ENCODE assay signal across 7 mouse cellular contexts in the genomic region with DNA sequence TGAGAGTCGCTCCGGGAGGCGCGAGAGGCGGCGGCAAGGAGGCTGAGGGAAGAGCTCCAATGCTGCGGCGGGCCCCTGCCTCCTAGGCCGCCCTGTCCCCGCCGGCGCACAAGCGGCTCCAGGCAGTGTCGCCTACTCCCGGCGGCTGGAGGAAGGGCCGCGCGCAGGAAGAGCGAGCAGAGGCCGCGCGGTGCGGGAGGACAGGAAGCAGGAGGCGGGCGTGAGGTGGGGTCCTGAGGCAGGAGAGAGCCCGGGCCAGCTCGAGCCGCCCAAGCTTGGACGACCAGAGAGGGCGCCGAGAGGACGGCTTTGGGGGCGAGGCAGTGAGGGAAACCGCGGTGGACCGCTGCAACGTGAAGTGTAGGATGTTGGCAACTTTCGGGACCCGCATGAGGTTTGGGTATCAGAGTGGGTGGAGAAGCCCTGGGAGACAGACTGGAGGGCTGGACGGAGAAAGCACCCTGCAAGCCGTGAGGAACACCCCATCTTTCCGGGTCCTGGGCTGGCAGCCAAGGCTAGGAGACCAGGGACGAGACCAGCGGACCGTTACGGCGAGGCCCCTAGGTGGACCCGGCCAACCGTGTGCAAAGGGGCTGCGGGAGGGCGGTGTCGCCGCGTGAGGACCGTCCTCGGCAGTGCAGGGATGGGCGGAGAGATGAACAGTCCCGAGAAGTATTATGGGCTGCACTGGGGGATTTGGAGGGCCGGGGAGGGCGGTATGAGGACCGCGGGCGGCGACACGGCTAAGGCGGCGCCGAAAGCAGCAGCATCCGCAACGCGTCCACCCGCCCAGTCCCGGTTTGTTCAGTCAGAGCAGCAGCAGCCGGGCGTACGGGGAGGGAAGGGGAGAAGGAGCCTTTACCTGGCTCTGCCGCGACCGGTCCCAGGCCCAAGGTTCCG. TPM values are rescaled to one million over a fixed set of nuclear protein-coding genes. Genes with fewer than 3 reads are reported as not detected.
DNase-seq lines count a peak whose midpoint lies in the region; ATAC-seq and TF ChIP-seq lines count a peak whose summit lies in the region.

No protein-coding gene starts in this region.

- H3K36me3 ChIP-seq in hindbrain, embryonic 13.5 days: no peaks in the 10 kb centered on the region
- H3K36me3 ChIP-seq in limb, embryonic 10.5 days: no peaks in the 10 kb centered on the region
- H3K36me3 ChIP-seq in midbrain, embryonic 10.5 days: no peaks in the 10 kb centered on the region
- H3K36me3 ChIP-seq in small intestine, adult 2 months (ENCODE audit: control insufficient read depth, insufficient read depth, low read length): no peaks in the 10 kb centered on the region

- no peaks in the 10 kb centered on the region for H3K27me3 ChIP-seq in hindbrain, embryonic 13.5 days
- no peaks in the 10 kb centered on the region for H3K27me3 ChIP-seq in limb, embryonic 10.5 days (ENCODE audit: low read depth, poor library complexity, severe bottlenecking)
- no peaks in the 10 kb centered on the region for H3K27me3 ChIP-seq in midbrain, embryonic 10.5 days (ENCODE audit: low read depth, poor library complexity, severe bottlenecking)
- no peaks in the 10 kb centered on the region for H3K27me3 ChIP-seq in small intestine, adult 2 months (ENCODE audit: control insufficient read depth, insufficient read depth, low read length)

- ATAC-seq in hindbrain, embryonic 13.5 days (ENCODE audit: low FRiP score): peak; percentile 44; the same call in 1 of the 2 replicates

- peak overlapping the region; percentile 92 for H3K4me2 ChIP-seq in hindbrain, embryonic 13.5 days

- H3K4me1 ChIP-seq in hindbrain, embryonic 13.5 days (replicated peaks): peaks cover 52% of the 10 kb centered on the region
- H3K4me1 ChIP-seq in limb, embryonic 10.5 days: peaks cover 53% of the 10 kb centered on the region
- H3K4me1 ChIP-seq in midbrain, embryonic 10.5 days: peaks cover 75% of the 10 kb centered on the region
- peaks cover 2% of the 10 kb centered on the region for H3K4me1 ChIP-seq in small intestine, adult 2 months (ENCODE audit: control insufficient read depth, insufficient read depth, insufficient read length, low read length)

- TF ChIP-seq CTCF in small intestine, adult 2 months (IDR thresholded peaks at IDR 0.05; ENCODE audit: extremely low read depth, insufficient read length, insufficient replicate concordance, low read depth, low read length): no peak

- H3K4me3 ChIP-seq in hindbrain, embryonic 13.5 days: peak overlapping the region; percentile 77
- peak overlapping the region; percentile 70 for H3K4me3 ChIP-seq in limb, embryonic 10.5 days
- peak overlapping the region; percentile 91 for H3K4me3 ChIP-seq in midbrain, embryonic 10.5 days
- H3K4me3 ChIP-seq in small intestine, adult 2 months (ENCODE audit: low read depth, low read length): peak overlapping the region; percentile 79

- WGBS in hindbrain, embryonic 13.5 days: under 1% methylated on average over 81 of the region's 81 CpGs
- under 1% methylated on average over 72 of the region's 81 CpGs for WGBS in limb, embryonic 10.5 days
- WGBS in midbrain, embryonic 10.5 days: under 1% methylated on average over 81 of the region's 81 CpGs
- under 1% methylated on average over 81 of the region's 81 CpGs for WGBS in small intestine, adult 2 months

- no peaks in the 10 kb centered on the region for H3K9me3 ChIP-seq in hindbrain, embryonic 13.5 days
- H3K9me3 ChIP-seq in limb, embryonic 10.5 days (replicated peaks): no peaks in the 10 kb centered on the region
- no peaks in the 10 kb centered on the region for H3K9me3 ChIP-seq in midbrain, embryonic 10.5 days (replicated peaks)

- no peak; the same call in 1 of the 2 replicates for TF ChIP-seq POLR2A in small intestine, adult 2 months (IDR thresholded peaks at IDR 0.05; ENCODE audit: low read depth, low read length)

- peak; percentile 76 for DNase-seq in ZHBTc4 (ENCODE audit: low read depth, low spot score)
- DNase-seq in cerebellum, postnatal 10 days: peak; percentile 88 to 90
- DNase-seq in frontal cortex, postnatal 25 days (ENCODE audit: low spot score in 2 of 2): peak; percentile 39 to 50
- DNase-seq in limb, embryonic 10.5 days (ENCODE audit: low spot score): peak; percentile 84
- peak; percentile 79 for DNase-seq in midbrain, embryonic 10.5 days (ENCODE audit: low spot score)

- peak overlapping the region; percentile 87 for H3K9ac ChIP-seq in hindbrain, embryonic 13.5 days

- H3K27ac ChIP-seq in hindbrain, embryonic 13.5 days: peak overlapping the region; percentile 94
- H3K27ac ChIP-seq in limb, embryonic 10.5 days: peak overlapping the region; percentile 93
- H3K27ac ChIP-seq in midbrain, embryonic 10.5 days (replicated peaks): peak overlapping the region; percentile 94
- peak overlapping the region; percentile 70 for H3K27ac ChIP-seq in small intestine, adult 2 months (ENCODE audit: insufficient read depth, low read depth, low read length)

RNA-seq across cellular contexts. Expression of a gene that starts 0.5 kb away (rescaled TPM):
- polyA plus RNA-seq in hindbrain, embryonic 13.5 days (2015; fragmentation: Nextera tagmentation; extraction: Ambion mirVana): 16.8 and 17.7 TPM in 2 replicates
- polyA plus RNA-seq in limb, embryonic 10.5 days (2016; fragmentation: Nextera tagmentation; extraction: Ambion mirVana): 16.5 and 17.2 TPM in 2 replicates
- 16.9 and 18.7 TPM in 2 replicates for polyA plus RNA-seq in midbrain, embryonic 10.5 days (2016; fragmentation: Nextera tagmentation; extraction: Ambion mirVana)
- polyA plus RNA-seq in small intestine, adult 2 months (2012; rRNA removed): 2.8 and 5.6 TPM in 2 replicates

RNA-seq across cellular contexts. Expression of a gene that starts 1.1 kb away (rescaled TPM):
- polyA plus RNA-seq in hindbrain, embryonic 13.5 days (2015; fragmentation: Nextera tagmentation; extraction: Ambion mirVana): 1.1 and 1.2 TPM in 2 replicates
- polyA plus RNA-seq in limb, embryonic 10.5 days (2016; fragmentation: Nextera tagmentation; extraction: Ambion mirVana): 4.3 and 4.6 TPM in 2 replicates
- polyA plus RNA-seq in midbrain, embryonic 10.5 days (2016; fragmentation: Nextera tagmentation; extraction: Ambion mirVana): 4.4 and 5.7 TPM in 2 replicates
- 0.08 and 0.14 TPM in 2 replicates for polyA plus RNA-seq in small intestine, adult 2 months (2012; rRNA removed)

Comparison
In these comparisons a context has a peak if more than half of its experiments do, and no peak if none do; other contexts are left out.
1. Peak in every context shown above with its lines: DNase-seq, ATAC-seq, H3K4me3 ChIP-seq and H3K27ac ChIP-seq.